Mouse (Mus musculus) MEL (cell line): ENCODE data around the gene Ski. TPM values are rescaled to one million over a fixed set of nuclear protein-coding genes. Genes with fewer than 3 reads are reported as not detected.

Experiments used
- DNase-seq: peaks from one replicate; pipeline ENCODE4 v3.0.0; 2011; ENCODE audit warnings: low read depth, low spot score
- H3K27ac ChIP-seq: 2 replicates; pipeline ENCODE4 v1.5.1; 2012; ENCODE audit warnings: low read depth, mild to moderate bottlenecking, control low read depth, low read length, moderate library complexity; ENCODE audit not compliant: control insufficient read depth
- H3K27me3 ChIP-seq, 2 experiments: fragments of 150-350 bp in 1 of 2; sonication (generic) in 1 of 2; 2 replicates each; pipeline ENCODE4 v1.6.1; 2012; ENCODE audit warnings: low read length in 2 of 2, mild to moderate bottlenecking in 2 of 2, improper control_type of control experiment in 1 of 2, moderate library complexity in 1 of 2; ENCODE audit not compliant: insufficient read depth in 2 of 2, control insufficient read depth in 1 of 2
- H3K36me3 ChIP-seq, 2 experiments: 2 replicates each; pipeline ENCODE4 v1.6.1; 2012 to 2014; ENCODE audit warnings: low read length in 2 of 2, improper control_type of control experiment in 1 of 2, inconsistent platforms in 1 of 2, mild to moderate bottlenecking in 1 of 2; ENCODE audit not compliant: insufficient read depth in 2 of 2, control insufficient read depth in 1 of 2
- H3K4me1 ChIP-seq, 2 experiments: fragments of 150-350 bp in 1 of 2; sonication (generic) in 1 of 2; 2 replicates each; pipeline ENCODE4 v1.6.1; 2012; ENCODE audit warnings: low read length in 2 of 2, improper control_type of control experiment in 1 of 2, mild to moderate bottlenecking in 1 of 2; ENCODE audit not compliant: insufficient read depth in 2 of 2, control insufficient read depth in 1 of 2
- H3K4me3 ChIP-seq, 2 experiments: fragments of 150-350 bp in 1 of 2; sonication (generic) in 1 of 2; 2 replicates each; pipeline ENCODE4 v1.5.1; 2012; ENCODE audit warnings: low read depth in 2 of 2, low read length in 2 of 2, mild to moderate bottlenecking in 2 of 2, moderate library complexity in 2 of 2, control low read depth in 1 of 2, improper control_type of control experiment in 1 of 2; ENCODE audit not compliant: control insufficient read depth in 1 of 2, insufficient read depth in 1 of 2
- H3K79me2 ChIP-seq: 2 replicates; pipeline ENCODE4 v1.6.1; 2012; ENCODE audit warnings: mild to moderate bottlenecking, low read length, moderate library complexity; ENCODE audit not compliant: control insufficient read depth, poor library complexity, insufficient read depth
- H3K9ac ChIP-seq: 2 replicates; pipeline ENCODE4 v1.6.1; 2012; ENCODE audit warnings: low read depth, mild to moderate bottlenecking, control low read depth, low read length, moderate library complexity; ENCODE audit not compliant: control insufficient read depth, poor library complexity, severe bottlenecking
- H3K9me3 ChIP-seq: fragments of 150-350 bp; sonication (generic); replicated peaks from 2 replicates; pipeline ENCODE4 v1.6.1; 2012; ENCODE audit warnings: mild to moderate bottlenecking, low read length, improper control_type of control experiment, moderate library complexity; ENCODE audit not compliant: insufficient read depth
- CHD1 ChIP-seq: IDR thresholded peaks from 2 replicates; pipeline ENCODE4 v1.6.1; 2012; ENCODE audit warnings: low read depth, mild to moderate bottlenecking, inconsistent platforms, low read length, improper control_type of control experiment
- CHD2 ChIP-seq: IDR thresholded peaks from 2 replicates; pipeline ENCODE4 v1.6.1; 2011; ENCODE audit warnings: low read length, improper control_type of control experiment
- CTCF ChIP-seq, 3 experiments: IDR thresholded peaks in 2 of 3; conservative IDR thresholded peaks in 1 of 3; 2 replicates each; pipeline ENCODE4 v1.5.1; 2011 to 2012; ENCODE audit warnings: low read length in 3 of 3, low read depth in 2 of 3, mild to moderate bottlenecking in 2 of 3, improper control_type of control experiment in 1 of 3, inconsistent platforms in 1 of 3, mixed read lengths in 1 of 3, moderate library complexity in 1 of 3; ENCODE audit not compliant: control insufficient read depth in 1 of 3, insufficient read depth in 1 of 3, poor library complexity in 1 of 3, severe bottlenecking in 1 of 3
- E2F4 ChIP-seq: IDR thresholded peaks from 2 replicates; pipeline ENCODE4 v1.6.1; 2011; ENCODE audit warnings: low read depth, low read length, improper control_type of control experiment, borderline replicate concordance
- EP300 ChIP-seq, 2 experiments: IDR thresholded peaks; 2 replicates each; pipeline ENCODE4 v1.6.1; 2011; ENCODE audit warnings: improper control_type of control experiment in 2 of 2, low read length in 2 of 2, low read depth in 1 of 2, mild to moderate bottlenecking in 1 of 2
- GABPA ChIP-seq: IDR thresholded peaks from 2 replicates; pipeline ENCODE4 v1.6.1; 2012; ENCODE audit warnings: low read depth, mild to moderate bottlenecking, inconsistent platforms, low read length, improper control_type of control experiment, moderate library complexity
- GATA1 ChIP-seq: IDR thresholded peaks from 2 replicates; pipeline ENCODE4 v1.6.1; 2011; ENCODE audit warnings: low read depth, low read length, improper control_type of control experiment
- KAT2A ChIP-seq: conservative IDR thresholded peaks from 2 replicates; pipeline ENCODE4 v1.6.1; 2012; ENCODE audit warnings: low read depth, low read length, improper control_type of control experiment, inconsistent platforms
- MAFK ChIP-seq: IDR thresholded peaks from 2 replicates; pipeline ENCODE4 v1.6.1; 2011; ENCODE audit warnings: low read depth, mild to moderate bottlenecking, low read length, improper control_type of control experiment, borderline replicate concordance
- MAZ ChIP-seq: IDR thresholded peaks from 2 replicates; pipeline ENCODE4 v1.6.1; 2012; ENCODE audit warnings: low read depth, mild to moderate bottlenecking, inconsistent platforms, low read length, improper control_type of control experiment
- MYC ChIP-seq: IDR thresholded peaks from 2 replicates; pipeline ENCODE4 v1.6.1; 2011; ENCODE audit warnings: low read depth, mild to moderate bottlenecking, low read length, improper control_type of control experiment, moderate library complexity
- NRF1 ChIP-seq: IDR thresholded peaks from 2 replicates; pipeline ENCODE4 v1.6.1; 2014; ENCODE audit warnings: low read depth, mild to moderate bottlenecking, inconsistent platforms, low read length, improper control_type of control experiment, moderate library complexity; ENCODE audit not compliant: poor library complexity, insufficient read depth, severe bottlenecking
- POLR2A ChIP-seq, 2 experiments: IDR thresholded peaks; 2 replicates each; pipeline ENCODE4 v1.6.1; 2011 to 2012; ENCODE audit warnings: low read length in 2 of 2, mild to moderate bottlenecking in 2 of 2, control low read depth in 1 of 2, improper control_type of control experiment in 1 of 2, low read depth in 1 of 2, moderate library complexity in 1 of 2; ENCODE audit not compliant: control insufficient read depth in 1 of 2, insufficient read depth in 1 of 2, poor library complexity in 1 of 2
- POLR2AphosphoS2 ChIP-seq: IDR thresholded peaks from 2 replicates; pipeline ENCODE4 v1.6.1; 2011; ENCODE audit warnings: low read length, improper control_type of control experiment
- POLR2AphosphoS5 ChIP-seq: IDR thresholded peaks from 2 replicates; pipeline ENCODE4 v1.6.1; 2012; ENCODE audit warnings: low read depth, borderline replicate concordance, mild to moderate bottlenecking, inconsistent platforms, low read length, moderate library complexity, mixed read lengths
- SIN3A ChIP-seq: IDR thresholded peaks from 2 replicates; pipeline ENCODE4 v1.6.1; 2012; ENCODE audit warnings: low read length, improper control_type of control experiment, inconsistent platforms
- SMC3 ChIP-seq: IDR thresholded peaks from 2 replicates; pipeline ENCODE4 v1.6.1; 2011; ENCODE audit warnings: low read depth, low read length, improper control_type of control experiment
- TAL1 ChIP-seq: IDR thresholded peaks from 2 replicates; pipeline ENCODE4 v1.6.1; 2012; ENCODE audit warnings: mild to moderate bottlenecking, inconsistent platforms, low read length, moderate library complexity, mixed read lengths
- TCF12 ChIP-seq: IDR thresholded peaks from 2 replicates; pipeline ENCODE4 v1.6.1; 2014; ENCODE audit warnings: low read depth, mild to moderate bottlenecking, inconsistent platforms, low read length, improper control_type of control experiment, moderate library complexity
- UBTF ChIP-seq: IDR thresholded peaks from 2 replicates; pipeline ENCODE4 v1.6.1; 2012; ENCODE audit warnings: low read depth, mild to moderate bottlenecking, inconsistent platforms, low read length, improper control_type of control experiment, moderate library complexity, borderline replicate concordance; ENCODE audit not compliant: insufficient read depth
- USF1 ChIP-seq: IDR thresholded peaks from 2 replicates; pipeline ENCODE4 v1.6.1; 2014; ENCODE audit warnings: low read depth, mild to moderate bottlenecking, inconsistent platforms, low read length, improper control_type of control experiment, moderate library complexity
- USF2 ChIP-seq, 2 experiments: IDR thresholded peaks; 2 replicates each; pipeline ENCODE4 v1.6.1; 2011 to 2012; ENCODE audit warnings: improper control_type of control experiment in 2 of 2, low read length in 2 of 2, borderline replicate concordance in 1 of 2, inconsistent platforms in 1 of 2, low read depth in 1 of 2, mild to moderate bottlenecking in 1 of 2; ENCODE audit not compliant: insufficient read depth in 1 of 2
- ZMIZ1 ChIP-seq: IDR thresholded peaks from 2 replicates; pipeline ENCODE4 v1.6.1; 2012; ENCODE audit warnings: low read depth, mild to moderate bottlenecking, inconsistent platforms, low read length, improper control_type of control experiment, moderate library complexity
- polyA plus RNA-seq, 2 experiments: library from polyadenylated mRNA; stranded (reverse) in 1 of 2; unstranded in 1 of 2; fragments of >175 nt in 1 of 2; fragments of >200 nt in 1 of 2; gene quantifications; 2 replicates each; pipeline versions ENCODE4 v1.2.1 to v1.2.4; 2012; ENCODE audit warnings: low replicate concordance in 2 of 2, low read depth in 1 of 2; ENCODE audit not compliant: insufficient read length in 2 of 2, insufficient read depth in 1 of 2, missing spikeins in 1 of 2
- total RNA-seq: library from RNA; depleted of rRNA; stranded (reverse); fragments of 300-350 nt; gene quantifications from 2 replicates; pipeline ENCODE4 v1.2.3, GENCODE M21; 2012

The Ski gene
- total and polyA plus RNA-seq, 3 experiments = 6.9 to 16.1 TPM; not detected in 1

DNA sequence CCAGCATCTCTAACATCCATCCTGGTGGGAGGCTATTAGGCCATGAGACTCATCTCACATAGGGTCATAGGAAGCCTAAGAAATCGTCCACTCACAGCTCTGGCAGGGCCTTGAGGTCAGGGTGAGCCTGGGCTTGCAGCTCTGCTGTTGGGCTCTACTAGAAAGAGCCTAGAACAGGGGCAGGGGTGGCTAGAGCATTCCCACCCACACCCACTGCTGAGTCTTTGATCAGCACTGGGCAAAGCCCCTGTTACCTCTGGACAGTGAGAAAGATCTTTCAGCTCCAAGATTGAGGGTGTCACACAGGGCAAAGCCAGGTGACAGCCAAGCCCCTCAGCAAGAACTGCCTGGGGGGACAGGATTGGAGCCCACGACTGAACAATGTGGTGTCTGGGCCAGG, 79.0 kb downstream of the Ski start:
- H3K4me3 ChIP-seq = no peak overlapping the region
- TF ChIP-seq UBTF (no peak), MYC (no peak), EP300 (IDR thresholded peaks at IDR 0.05; ENCODE audit: low read depth in 1 of 2, low read length in 2 of 2) (no peak), POLR2AphosphoS5 (no peak), POLR2AphosphoS2 (no peak), MAZ (no peak), CHD1 (no peak), MAFK (no peak), USF1 (no peak), USF2 (IDR thresholded peaks at IDR 0.05; ENCODE audit: borderline replicate concordance in 1 of 2, insufficient read depth in 1 of 2, low read depth in 1 of 2, low read length in 2 of 2) (no peak), TAL1 (no peak), ZMIZ1 (no peak), SIN3A (no peak), CTCF (IDR thresholded peaks at IDR 0.05 in 2 of 3, conservative IDR thresholded peaks at IDR 0.05 in 1 of 3; ENCODE audit: control insufficient read depth in 1 of 3, insufficient read depth in 1 of 3, low read depth in 2 of 3, low read length in 3 of 3, poor library complexity in 1 of 3, severe bottlenecking in 1 of 3) (no peak), E2F4 (no peak), KAT2A (no peak), GABPA (no peak), NRF1 (no peak), GATA1 (no peak)
- H3K4me1 ChIP-seq = peaks cover 0 to 3% of the 10 kb centered on the region in 2 experiments; a peak in 1 of 4 replicates
- no peak overlapping the region for H3K27ac ChIP-seq
- no peaks in the 10 kb centered on the region for H3K27me3 ChIP-seq
- DNase-seq = no peak
- no peak overlapping the region for H3K9ac ChIP-seq
- no peaks in the 10 kb centered on the region for H3K36me3 ChIP-seq
- H3K79me2 ChIP-seq = no peaks in the 10 kb centered on the region
- no peaks in the 10 kb centered on the region for H3K9me3 ChIP-seq

DNA sequence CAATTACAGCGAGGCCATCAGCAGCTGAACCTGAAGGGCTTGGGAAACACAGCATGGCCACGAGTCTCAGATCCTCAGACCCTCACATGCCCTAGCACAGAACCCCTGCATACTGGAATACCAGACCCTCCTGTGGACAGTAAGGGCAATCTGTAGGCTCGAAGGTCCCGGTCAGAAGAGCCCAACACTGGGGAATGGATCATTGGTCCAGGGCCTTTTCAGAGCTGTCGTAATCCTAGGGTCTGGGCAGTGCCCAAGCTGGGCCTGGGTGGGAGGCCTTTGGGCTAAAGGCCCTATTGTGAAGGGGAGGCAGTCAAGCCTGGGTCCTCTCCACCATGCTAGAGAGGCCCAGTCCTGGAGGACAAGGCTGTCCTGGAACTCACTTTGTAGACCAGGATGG, 79.6 kb downstream of the Ski start:
- Histone ChIP-seq H3K36me3 (no peaks in the 10 kb centered on the region), H3K27me3 (no peaks in the 10 kb centered on the region), H3K4me1 (no peaks in the 10 kb centered on the region), H3K27ac (no peak overlapping the region), H3K4me3 (no peak overlapping the region), H3K9ac (no peak overlapping the region), H3K79me2 (no peaks in the 10 kb centered on the region), H3K9me3 (no peaks in the 10 kb centered on the region)
- no peak for DNase-seq
- TF ChIP-seq SMC3 (no peak), TCF12 (no peak), CHD2 (no peak), USF2 (IDR thresholded peaks at IDR 0.05; ENCODE audit: borderline replicate concordance in 1 of 2, insufficient read depth in 1 of 2, low read depth in 1 of 2, low read length in 2 of 2) (no peak), POLR2A (IDR thresholded peaks at IDR 0.05; ENCODE audit: control insufficient read depth in 1 of 2, insufficient read depth in 1 of 2, low read depth in 1 of 2, low read length in 2 of 2, poor library complexity in 1 of 2) (no peak)
